Mouse (Mus musculus) megakaryocyte, embryonic 14.5 days (primary cell): ENCODE data around the gene Pigb.

Source experiments
- FLI1 ChIP-seq: IDR thresholded peaks from 2 replicates; pipeline ENCODE4 v1.6.1; 2012; ENCODE audit warnings: low read length, inconsistent platforms, mixed read lengths
- GATA1 ChIP-seq: IDR thresholded peaks from 3 replicates; pipeline ENCODE4 v1.6.1; 2012; ENCODE audit warnings: mixed read lengths, low read length, inconsistent platforms, borderline replicate concordance

DNA sequence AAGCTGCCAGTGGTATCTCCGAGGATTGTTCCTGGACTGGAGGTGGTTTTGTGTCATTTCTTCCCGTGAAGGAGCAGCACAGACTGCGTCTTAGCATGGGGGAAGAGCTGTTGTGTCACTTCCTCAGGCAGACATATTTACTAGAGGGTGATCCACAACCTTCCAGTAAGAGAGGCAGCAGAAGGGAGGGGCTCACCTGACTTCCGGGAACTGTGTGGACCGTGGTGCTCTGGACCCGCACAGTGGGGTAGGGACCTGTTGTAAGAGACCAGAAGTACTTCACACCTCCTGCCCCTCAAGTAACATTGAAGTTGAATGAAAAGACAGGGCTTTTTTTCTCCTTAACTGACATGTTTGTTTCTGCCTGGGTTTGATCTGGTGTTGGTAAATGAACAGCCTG lies 35.1 kb downstream of the Pigb start:
- TF ChIP-seq GATA1 (no peak), FLI1 (no peak)
